Mouse (Mus musculus) G1E (cell line): ENCODE results near the gene R3hdm2.

Source experiments
- CTCF ChIP-seq: IDR thresholded peaks from 2 replicates; pipeline ENCODE4 v1.5.1; 2012; ENCODE audit warnings: low read depth, low read length, inconsistent platforms, mixed read lengths
- GATA1 ChIP-seq: IDR thresholded peaks from 2 replicates; pipeline ENCODE4 v1.6.1; 2012; ENCODE audit warnings: borderline replicate concordance, low read length, inconsistent platforms, mixed read lengths

DNA sequence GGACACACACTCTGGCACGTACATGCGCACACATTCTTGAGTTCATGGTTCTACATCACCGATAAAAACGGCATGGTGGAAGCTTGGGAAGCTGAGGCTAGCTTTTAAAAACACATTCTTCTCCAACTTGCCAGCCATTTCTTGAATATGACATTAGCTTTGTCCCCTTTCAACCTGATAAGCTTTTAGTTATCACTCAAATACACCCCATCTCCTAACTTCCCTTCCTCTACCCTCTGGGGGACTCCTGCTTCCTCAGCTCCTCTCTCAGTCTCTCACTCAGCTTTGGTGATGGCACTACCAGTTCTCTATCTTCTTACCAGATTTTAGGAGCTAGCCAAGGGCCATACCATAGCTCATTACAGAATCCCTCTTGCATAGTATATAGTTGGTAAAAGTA, 95.0 kb downstream of the R3hdm2 start:
- TF ChIP-seq GATA1 = no peak
- TF ChIP-seq CTCF = no peak
